Mouse (Mus musculus): ENCODE data around the gene Cyb561d2.

Gene Cyb561d2

DNA sequence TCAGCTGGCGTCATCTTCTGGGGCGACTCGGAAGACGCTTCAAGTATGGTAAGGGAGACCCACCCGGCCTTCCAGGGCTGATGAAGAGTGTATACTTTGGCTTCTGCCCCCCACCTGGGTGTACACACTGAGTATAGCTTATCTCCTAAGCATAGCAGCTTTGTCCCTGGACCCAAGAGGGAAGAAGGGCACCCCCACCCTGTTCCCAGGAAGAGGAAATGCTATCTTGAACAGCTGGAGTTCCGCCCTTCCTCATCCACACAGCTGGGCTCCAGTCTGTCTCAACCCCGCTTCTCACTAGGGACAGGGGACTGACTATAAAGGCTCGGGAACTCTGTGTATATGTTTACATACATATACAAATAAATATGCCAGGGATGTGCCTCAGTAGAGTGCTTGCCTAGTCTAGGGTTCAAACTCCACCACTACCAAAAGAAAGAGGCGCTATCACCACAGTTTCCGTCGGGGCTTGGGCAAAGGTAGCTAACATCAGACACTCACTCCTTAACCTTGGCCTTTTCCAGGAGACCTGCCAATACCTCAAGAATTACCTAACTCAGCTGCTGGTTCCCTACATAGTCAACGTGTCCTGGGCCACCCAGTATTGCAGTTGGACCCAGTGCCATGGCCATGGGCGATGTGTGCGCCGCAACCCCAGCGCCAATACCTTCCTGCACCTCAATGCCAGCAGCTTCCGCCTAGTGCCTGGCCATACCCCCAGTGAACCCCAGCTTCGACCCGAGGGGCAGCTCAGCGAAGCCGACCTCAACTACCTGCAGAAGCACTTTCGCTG lies 29.7 kb upstream of the Cyb561d2 start:
- CTCF ChIA-PET: no interaction called here

DNA sequence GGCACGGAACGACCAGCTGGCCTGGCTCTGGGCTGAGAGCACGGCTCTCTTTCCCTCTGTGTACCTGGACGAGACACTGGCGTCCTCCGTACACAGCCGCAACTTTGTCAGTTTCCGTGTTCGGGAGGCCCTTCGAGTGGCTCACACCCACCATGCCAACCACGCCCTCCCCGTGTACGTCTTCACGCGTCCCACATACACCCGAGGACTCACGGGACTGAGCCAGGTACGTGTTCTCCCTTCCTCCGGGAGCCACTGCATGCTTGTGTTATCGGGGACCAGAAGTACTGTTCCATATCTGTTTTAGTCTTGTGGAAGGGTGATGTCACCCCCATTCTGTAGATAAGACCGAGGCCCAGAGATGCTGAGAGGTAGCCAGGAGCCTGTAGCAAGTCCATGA lies 28.9 kb upstream of the Cyb561d2 start:
- CTCF ChIA-PET: no interaction called here

DNA sequence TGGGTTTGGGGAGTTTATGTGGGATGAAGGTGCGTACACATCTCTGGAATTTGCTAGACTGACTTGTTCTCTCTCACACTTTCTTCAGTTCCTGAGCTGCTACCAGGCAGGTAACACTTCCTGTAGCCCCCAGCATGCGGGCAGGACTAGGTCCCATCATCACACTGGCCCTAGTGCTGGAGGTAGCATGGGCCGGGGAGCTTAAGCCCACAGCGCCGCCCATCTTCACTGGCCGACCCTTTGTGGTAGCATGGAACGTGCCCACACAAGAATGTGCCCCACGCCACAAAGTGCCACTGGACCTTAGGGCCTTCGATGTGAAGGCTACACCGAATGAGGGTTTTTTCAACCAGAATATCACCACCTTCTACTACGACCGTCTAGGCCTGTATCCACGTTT lies 28.0 kb upstream of the Cyb561d2 start:
- CTCF ChIA-PET: interaction anchor here (0.8 kb wide), 1 partner anchor 144 kb away, joined by 3 read pairs; no protein-coding TSS in a partner anchor

DNA sequence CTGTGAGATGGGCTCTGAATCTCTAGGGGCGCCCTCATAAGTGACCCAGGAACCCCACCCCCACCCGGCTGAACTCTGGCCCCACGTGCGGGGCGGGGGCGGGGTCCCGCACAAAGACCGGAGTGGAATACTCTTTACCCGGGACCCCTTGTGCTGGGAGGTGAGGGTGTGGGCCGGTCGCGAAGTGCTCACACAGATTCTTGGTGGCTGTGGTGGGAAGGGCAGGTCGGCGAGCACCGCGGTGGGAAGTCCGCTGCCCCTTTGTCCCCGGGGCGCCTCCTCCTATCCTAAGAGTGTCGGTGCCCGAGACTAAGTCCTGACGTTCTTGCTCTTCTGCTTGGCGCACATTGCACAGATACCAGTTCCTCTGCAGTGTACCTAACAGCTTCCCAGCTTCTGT lies 27.3 kb upstream of the Cyb561d2 start:
- CTCF ChIA-PET: interaction anchor here (0.8 kb wide), 1 partner anchor 144 kb away, joined by 3 read pairs; no protein-coding TSS in a partner anchor

DNA sequence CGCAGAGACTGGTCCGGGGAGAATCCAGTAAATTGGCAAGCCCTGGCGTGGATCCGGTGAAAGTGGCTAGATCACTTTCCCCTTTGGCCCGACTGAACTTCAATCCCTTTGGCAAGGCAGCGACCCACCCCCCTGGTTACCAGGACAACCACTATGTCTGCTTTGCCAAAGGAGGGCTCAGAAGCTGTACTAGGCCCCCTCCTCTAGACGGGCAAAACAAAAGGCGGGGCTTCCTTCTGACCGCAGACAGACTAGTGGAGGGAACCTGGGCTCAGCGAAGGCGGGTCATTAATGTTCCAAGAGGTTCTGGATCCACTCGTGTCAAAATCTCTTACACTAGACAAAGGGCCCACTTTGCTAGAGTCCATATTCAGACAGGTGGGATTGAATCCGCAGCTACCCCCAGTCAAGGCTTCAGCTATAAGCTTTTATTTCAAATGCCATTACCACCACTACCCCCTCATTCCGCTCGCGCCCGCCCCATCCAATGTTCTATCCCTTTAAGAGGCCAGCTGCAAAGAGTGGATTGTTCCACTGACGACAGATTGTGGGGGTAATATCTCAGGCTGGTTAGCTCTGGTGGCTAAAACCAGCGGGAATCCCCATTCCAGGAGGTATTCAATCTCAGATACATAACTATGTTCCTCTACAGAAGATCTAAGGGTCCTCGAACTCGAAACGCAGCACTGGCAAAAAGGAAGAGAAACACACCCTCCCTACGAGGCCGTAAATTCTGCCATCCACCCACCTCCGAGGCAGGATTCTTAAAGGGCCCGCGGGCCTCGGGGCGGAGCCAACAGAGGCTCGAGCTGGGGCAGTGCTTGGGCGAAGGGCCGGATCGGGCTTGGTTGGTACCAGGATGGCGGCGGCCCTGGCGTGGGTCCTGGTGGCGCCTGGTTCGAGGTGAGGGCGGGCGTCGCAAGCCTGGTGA lies 26.6 kb upstream of the Cyb561d2 start:
- CTCF ChIA-PET: no interaction called here

DNA sequence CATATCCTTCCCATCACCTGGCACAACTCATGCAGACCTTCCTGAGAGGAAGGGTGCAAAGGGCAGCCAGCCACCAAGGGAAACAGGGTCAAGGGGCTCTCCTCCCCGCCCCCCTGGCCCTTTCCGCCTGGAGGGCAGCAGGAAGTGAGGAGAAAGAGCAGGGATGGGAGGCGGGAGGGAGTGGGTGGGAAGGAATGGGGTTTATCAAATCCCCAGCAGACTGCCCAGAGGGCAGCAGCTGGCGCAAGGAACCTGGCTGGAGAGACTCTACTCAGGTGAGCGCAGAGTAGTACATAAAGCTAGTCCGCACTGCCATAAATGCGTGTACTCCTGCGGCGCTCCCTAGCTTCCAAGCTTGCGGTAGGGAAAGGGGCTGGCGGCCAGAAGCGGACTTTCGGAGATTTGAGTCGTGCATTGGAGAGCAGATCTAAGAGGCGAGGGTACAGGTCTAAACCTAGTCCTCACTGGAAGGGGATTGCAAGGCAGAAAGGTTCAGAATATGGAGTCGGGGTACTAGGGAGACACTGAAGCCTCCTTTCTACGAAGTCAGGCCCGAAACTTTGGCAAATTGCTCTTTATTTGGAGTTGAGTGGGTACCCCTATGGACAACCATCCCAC lies 25.8 kb upstream of the Cyb561d2 start, which contains the start of gene Hyal2:
Gene Hyal2, plus strand, starts transcription at position 244 of the 618 bp plus-strand sequence.
- CTCF ChIA-PET: no interaction called here

DNA sequence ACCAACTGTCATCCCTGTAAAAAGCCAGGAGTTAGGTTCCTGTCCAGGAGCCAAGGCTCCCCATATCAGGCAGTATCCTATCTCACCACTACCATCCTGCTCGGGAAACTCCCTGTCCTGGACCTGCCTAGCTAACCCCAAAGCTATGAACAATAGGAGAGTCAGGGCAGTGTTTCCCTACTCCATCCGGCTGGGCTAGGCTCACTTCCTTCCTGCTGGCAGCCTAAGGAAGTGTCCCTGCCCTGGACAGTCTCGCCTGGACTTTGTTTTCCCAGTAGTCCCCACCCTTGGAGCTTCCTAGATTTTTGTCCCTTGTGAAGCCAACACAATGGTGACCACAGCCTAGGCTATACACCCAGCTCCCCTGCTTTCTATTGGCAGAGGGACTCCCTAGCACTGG lies 24.9 kb upstream of the Cyb561d2 start:
- CTCF ChIA-PET: interaction anchor here (0.8 kb wide), 1 partner anchor 22 kb away, joined by 4 read pairs; no protein-coding TSS in a partner anchor

DNA sequence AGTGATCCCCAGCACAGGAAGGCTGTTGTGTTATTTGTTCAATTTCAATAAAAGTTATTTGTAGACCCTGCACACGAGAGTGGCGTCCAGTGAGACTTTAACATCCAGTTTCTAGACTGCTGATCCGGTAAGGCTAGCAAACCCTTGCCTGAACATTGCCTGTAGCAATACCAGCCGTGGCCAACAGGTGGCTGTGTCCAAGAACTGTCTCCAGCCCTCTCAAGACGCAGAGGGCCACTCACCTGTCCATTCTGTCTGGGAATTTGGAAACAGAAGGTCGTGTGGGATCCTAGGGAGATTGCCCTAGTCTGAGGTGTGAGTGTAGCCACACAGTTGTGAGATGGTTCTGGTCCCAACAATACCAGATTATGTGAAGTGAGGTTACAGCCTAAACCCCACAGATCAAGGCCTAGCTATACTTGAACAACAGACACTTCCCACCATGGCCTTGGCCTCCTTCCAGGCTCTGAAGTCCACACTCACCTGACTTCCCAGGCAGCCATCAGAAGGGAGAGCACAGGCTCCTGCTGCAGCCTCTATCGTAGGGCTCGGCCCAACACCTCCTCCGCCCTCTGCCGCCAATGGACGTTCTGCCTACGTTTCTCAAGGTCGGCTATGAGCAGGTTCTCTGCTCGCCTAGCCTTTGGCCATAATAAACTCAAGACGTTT lies 24.2 kb upstream of the Cyb561d2 start:
- CTCF ChIA-PET: interaction anchor here (0.8 kb wide), 2 partner anchors 9 to 22 kb away, joined by 3 to 4 read pairs; no protein-coding TSS in a partner anchor

DNA sequence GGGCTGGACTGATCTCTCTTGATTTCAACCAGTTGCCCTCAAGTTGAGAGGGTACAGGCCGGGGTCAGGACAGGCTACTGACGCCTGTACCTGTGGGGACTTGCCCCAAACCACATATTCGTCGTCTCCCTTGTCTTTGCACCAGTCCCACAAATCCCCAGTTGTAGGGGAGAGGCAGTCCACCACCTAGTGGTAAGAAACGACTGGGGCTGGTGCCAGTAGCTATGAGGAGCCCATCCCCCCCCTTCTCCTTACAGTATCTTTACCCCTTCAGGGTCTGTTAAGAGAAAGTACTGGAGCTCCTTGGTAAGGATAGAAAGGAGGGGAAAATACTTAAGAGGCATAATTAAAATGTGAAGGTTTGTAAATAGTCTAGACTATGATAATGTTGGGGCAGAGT lies 23.6 kb upstream of the Cyb561d2 start:
- CTCF ChIA-PET: interaction anchor here (0.6 to 1.3 kb wide), 4 partner anchors 9 to 112 kb away, joined by 3 to 4 read pairs (median 4); partner anchors contain the start of gene Naa80

DNA sequence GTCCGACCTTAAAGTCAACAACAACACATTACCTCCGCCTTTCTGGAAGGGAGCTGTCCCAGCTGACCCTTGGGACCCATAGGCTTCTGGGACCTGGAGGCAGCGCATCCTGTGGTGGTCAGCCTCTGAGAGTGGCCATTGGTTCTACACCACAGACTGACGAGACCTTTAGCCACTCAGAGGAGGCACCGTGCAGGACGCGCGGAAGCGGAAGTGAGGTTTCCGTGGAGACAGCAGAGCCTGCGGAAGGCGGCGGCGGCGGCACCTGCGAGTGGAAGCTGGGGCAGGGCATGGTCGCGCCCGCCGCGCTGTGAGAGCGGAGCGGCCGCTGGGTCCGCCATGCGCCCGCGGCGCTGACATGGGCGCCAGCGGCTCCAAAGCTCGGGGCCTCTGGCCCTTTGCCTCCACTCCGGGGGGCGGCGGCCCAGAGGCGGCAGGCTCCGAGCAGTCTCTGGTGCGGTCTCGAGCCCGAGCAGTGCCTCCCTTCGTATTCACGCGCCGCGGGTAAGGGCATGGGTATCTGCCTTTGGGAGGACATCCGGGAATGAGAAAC lies 21.1 kb upstream of the Cyb561d2 start, which contains the start of gene Tusc2:
Gene Tusc2, plus strand, starts transcription at position 227 of the 553 bp plus-strand sequence.
- CTCF ChIA-PET: interaction anchor here (1.0 to 1.1 kb wide), 2 partner anchors 13 to 20 kb away, joined by 3 read pairs; no protein-coding TSS in a partner anchor

DNA sequence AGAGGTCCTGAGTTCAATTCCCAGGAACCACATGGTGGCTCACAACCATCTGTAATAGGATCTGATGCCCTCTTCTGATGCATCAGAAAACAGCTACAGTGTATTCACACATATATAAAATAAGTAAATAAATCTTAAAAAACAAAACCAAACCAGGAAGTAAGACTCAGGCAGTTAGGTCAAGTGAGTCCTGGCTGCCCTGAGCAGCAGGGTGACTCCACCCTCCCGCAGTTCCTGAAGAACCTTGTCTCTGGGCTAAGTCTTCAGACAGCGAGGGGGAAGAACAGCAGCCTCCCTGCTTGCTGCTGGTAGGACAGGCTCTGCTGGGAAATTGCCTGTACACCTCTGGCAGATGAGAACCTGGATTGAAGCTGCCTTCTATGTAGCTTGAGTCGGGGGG lies 14.4 kb upstream of the Cyb561d2 start:
- CTCF ChIA-PET: interaction anchor here (0.8 to 1.1 kb wide), 2 partner anchors 9 kb away, joined by 3 to 4 read pairs; no protein-coding TSS in a partner anchor

DNA sequence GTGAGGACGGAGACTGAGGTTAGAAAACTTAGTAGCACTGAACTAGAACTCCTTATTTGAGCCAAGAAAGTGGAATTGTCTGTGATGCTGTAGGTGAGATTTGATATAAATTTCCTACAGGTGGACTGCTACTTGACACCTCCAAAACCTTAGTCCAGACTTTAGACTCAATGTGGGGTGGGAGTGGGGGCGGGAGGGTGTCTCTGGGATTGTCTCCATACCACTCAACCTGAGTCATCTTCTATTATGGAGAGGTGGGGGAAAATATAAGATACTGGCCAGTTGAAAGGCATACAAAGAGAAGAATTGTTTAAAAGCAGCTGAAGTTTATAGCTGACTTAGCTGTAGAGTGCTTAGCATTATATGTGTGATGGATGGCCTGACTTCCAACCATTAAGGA lies 13.7 kb upstream of the Cyb561d2 start:
- CTCF ChIA-PET: interaction anchor here (1.1 kb wide), 1 partner anchor 9 kb away, joined by 4 read pairs; no protein-coding TSS in a partner anchor

DNA sequence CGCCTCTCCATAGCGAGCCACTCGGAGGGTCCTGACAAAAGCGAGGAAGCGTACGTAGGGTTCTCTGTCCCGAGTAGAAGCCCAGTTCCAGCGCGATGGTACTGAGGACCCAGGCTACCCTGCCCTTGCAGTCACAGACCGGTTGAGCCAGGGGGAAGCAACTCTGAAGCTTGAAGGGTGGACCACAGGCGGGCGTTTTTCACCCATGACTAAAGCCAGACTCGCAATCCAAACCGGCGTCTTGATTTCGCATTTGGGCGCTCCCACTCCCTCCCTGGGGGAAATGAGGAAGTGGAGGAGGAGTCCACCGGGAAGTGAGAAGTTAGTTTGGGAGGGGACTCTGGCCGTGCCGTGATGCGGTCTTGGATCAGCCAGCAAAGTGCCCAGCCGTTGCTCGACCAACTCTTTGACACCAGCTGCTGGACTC lies 13.1 kb upstream of the Cyb561d2 start:
- CTCF ChIA-PET: no interaction called here

DNA sequence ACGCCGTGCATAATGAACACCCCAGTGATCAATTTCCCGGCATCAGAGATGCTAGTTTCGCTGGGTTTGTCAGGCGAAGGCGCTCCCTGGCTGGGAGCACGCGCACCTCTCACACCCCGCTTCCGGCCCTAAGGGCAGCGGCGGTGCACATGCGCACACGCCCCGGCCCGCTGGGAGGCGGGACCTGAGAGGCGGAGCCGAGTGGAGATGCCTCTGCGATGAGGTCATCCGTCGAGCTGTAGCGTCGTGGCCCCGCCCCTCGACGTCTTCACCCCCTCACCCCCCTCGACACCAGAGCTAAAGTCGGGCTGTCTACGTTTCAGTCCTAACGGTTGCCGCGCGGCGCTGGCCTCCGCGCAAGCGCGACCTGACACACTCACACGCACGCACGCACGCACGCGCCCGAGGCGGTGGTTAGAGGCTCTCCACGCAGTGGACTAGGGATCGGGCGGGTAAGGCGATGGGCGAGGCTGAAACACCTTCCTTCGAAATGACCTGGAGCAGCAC lies 12.4 kb upstream of the Cyb561d2 start:
- CTCF ChIA-PET: no interaction called here

DNA sequence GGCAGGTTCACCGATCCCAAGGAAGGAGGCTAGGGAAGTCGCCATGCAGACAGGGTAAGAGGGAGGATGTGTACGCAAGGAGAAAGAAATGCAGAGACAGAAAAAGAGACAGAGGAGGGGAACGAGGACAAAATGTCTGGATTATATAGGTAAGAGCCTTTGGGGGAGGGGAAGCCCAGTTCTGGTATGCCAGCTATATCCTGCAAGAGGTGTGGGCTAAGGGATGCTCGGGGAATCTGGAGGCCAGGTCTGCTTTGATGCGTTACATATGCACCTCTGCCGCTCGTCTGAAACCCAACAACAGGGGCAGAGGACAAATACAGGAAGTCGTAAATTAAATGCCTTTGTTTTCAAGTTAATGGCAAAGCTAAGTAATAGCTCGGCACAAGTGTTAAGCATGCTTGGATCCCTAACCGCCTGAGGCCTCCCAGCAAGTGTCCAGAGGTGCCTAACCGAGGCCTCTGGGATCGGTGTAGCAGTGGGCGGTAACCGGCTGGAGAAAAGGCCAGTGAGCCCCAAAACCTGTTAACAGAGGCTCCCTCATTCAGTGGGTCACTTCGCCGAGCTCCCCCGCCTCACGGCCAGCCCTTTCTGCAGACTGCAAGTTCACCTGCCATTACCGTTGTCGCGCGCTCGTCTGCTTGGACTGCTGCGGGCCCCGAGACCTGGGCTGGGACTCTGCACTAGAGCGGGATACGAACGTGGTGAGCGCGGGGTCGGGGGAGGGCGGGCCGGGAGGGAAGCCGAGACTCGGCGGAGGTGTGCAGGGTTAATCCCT lies 11.7 kb upstream of the Cyb561d2 start:
- CTCF ChIA-PET: interaction anchor here (0.7 kb wide), 1 partner anchor 10 kb away, joined by 5 read pairs; no protein-coding TSS in a partner anchor

DNA sequence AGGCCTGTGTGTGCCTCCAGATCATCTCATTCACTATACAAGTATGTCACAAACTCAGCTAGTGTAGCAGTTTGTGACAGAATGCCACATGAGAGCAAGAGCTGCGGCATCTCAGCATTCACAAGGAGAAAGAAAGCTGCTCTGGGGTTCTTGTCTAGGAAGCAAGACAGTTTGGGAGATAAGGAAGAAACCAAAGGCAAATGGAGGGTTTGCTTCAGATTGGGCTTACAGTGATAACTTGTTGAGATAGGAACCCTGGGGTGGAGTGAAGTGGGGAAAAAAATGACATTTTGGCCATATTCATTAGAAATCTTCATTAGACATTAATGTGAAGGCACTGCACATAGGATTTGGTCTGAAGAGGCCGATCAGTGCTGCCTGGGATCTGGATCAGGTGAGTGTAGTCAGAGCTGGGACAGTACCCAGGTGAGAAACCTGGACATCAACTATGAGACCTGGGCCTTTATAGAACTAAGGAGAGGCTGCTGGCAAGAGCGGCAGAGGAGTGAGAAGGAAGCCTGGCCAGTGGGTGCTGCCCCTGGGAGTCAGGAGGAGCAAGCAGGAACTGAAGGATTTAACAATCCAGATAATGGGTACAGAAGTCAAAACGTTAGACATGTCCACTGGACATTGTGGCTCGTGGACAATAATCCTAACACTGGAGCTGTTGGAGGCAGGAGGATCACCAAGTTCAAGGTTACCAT lies 10.8 kb upstream of the Cyb561d2 start:
- CTCF ChIA-PET: no interaction called here

DNA sequence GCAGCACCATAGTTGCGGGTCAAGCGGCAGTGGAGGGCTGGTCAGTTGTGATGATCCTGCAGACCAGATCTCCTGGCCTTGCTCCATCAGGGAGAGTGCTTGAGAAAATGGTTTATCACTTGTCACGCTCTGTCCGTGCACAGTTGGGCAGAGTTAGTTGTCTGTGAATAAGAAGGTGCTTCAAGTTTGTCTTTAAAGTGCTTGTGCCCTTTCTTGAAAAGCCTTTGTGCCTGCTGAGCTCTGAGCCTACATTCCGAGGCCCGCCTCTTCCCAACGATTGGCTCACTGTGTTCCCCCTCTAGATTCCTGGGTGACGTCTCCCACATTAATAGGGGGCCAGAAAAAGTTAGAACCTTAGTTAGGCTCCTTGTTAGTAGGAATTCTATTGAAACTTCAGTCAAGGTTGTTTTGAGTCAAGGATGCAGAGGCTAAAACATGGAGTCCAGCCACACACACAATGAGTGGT lies 9.9 kb upstream of the Cyb561d2 start:
- CTCF ChIA-PET: no interaction called here

DNA sequence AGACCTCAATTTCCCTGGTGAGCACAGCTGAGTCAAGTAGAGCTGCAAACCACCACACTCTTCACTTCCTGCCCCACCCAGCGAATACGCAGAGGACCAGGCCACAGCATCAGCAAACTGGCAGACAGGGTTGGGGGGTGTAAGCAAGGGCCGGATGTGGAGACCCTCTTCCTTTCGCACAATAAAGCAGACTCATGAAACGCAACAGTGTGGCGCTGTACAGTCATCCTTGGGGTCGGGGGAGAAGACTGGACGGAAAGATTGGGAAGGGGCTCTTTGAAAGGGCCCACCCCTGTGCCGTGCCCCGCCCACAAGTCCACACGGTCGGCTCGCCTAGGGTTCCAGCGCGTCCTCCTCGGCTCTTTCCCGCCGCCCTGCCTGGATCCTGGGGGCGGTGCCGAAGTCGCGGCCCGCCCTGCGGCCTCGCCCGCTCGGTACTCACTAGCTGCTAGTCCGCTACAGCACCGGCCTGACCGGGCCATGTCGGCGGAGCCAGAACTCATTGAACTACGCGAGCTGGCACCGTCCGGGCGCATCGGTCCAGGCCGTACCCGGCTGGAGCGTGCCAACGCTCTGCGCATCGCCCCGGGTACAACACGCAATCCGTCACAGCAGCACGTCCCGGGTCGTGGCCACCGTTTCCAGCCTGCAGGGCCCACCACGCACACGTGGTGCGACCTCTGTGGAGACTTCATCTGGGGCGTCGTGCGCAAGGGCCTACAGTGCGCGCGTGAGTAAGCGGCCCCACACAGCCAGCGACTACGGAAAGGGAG lies 9.3 kb upstream of the Cyb561d2 start, which contains the start of gene Rassf1:
Gene Rassf1, plus strand, starts transcription at position 439 of the 773 bp plus-strand sequence.
- CTCF ChIA-PET: interaction anchor here (1.4 kb wide), 1 partner anchor 12 kb away, joined by 3 read pairs; the partner anchor contains the start of gene Tusc2

Data from spleen, embryonic (tissue).